ENCODE assay signal across 11 mouse cellular contexts in the genomic region with DNA sequence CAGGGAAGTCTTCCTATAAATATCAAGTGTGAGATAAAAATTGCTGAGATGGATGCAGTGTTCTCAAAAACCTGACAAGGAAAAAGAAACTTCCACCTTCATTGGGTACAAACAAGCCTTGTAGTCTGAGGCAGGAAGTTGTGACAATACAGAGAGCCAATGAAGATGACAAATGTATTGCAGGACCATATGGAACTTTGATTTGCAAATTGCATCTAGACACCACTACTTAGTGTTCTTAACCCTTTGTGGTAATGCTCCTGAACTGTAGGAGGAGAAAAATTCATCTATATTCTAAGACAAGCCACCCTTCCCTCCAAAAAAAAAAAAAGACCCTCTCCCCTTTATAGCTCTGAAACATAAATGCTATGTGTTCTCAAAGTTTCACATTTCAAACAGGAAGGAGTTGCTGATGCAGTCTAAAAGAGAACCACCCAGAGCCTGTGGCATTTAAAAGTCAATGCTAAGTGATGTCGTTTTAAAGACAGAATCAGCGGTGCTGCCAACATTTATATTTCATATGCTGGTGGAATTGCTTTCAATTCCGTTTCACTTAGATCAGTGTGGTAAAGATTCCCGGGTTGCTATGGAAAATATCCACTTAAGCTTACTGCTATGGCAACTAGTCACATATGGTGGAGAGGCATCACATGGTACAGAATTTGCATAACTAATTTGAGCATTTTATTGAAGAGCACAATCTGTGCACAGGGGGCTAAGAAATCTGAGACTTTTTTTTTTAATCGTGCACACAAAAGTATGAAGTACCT.
DNase-seq lines count a peak whose midpoint lies in the region; ATAC-seq lines count a peak whose summit lies in the region.
"Had no signal": no experiment of that assay in that cellular context is flagged by ENCODE, and none has a peak within 500 bp of the region (broad histone marks: within the 10 kb centered on the region; RNA-seq: fewer than 3 reads in every experiment).

No protein-coding gene starts in this region.

- ATAC-seq in frontal cortex, adult (ENCODE audit: low TSS enrichment): peak; percentile 86

- intact Hi-C loops in left cerebral cortex, postnatal 25 days (cut with DNase I): no loop called here

- DNase-seq in frontal cortex, postnatal 14 days (ENCODE audit: low spot score in 2 of 2): no peak
- peak; percentile 32 to 35 for DNase-seq in right cerebral cortex, adult 2 months (ENCODE audit: low spot score in 2 of 2)
- no peak for DNase-seq in right cerebral cortex, postnatal 14 days
- peak; percentile 50 to 91 for DNase-seq in left cerebral cortex, postnatal 25 days (ENCODE audit: low spot score in 2 of 2)
- DNase-seq in lung, postnatal 4 days: no peak
- DNase-seq in thymus, postnatal 36 days: no peak
- no peak for DNase-seq in cerebellum, adult 8-10 months
- DNase-seq: adrenal gland, postnatal 14 days; cerebellum, adult 2 months; kidney, postnatal 10 days had no signal

Comparison
In these comparisons a context has a peak if more than half of its experiments do, and no peak if none do; other contexts are left out.
1. DNase-seq: peak in right cerebral cortex, adult 2 months (2 of 2) and left cerebral cortex, postnatal 25 days (2 of 2); none in frontal cortex, postnatal 14 days (0 of 2), right cerebral cortex, postnatal 14 days (single experiment), lung, postnatal 4 days (0 of 2), thymus, postnatal 36 days (0 of 2) and cerebellum, adult 8-10 months (single experiment).